26 mouse cellular contexts compared by ENCODE assay signal in the genomic region with DNA sequence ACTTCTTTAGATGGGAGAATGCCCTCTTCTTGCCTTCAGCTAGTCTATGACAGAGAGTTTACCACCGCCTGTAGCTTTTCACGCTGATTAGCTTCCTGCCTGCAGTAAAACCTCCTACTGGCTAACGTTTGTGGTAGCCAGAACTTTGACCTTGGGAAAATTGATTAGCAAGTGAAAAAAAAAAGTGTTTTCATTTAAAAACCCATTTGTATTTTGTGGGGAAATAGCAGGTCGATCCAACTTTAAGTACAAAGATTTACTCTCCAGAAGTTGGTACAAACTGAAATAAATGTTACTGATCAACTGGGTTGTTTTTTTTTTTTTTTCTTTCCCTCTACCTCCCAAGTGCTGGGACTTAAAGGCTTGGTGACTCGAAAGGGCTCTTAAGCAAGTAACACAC. TPM values are rescaled to one million over a fixed set of nuclear protein-coding genes. Genes with fewer than 3 reads are reported as not detected.
DNase-seq lines count a peak whose midpoint lies in the region; ATAC-seq and TF ChIP-seq lines count a peak whose summit lies in the region.
"Had no signal": no experiment of that assay in that cellular context is flagged by ENCODE, and none has a peak within 500 bp of the region (broad histone marks: within the 10 kb centered on the region; RNA-seq: fewer than 3 reads in every experiment).

No protein-coding gene starts in this region.

- no peak for TF ChIP-seq CTCF in liver, postnatal 0 days (IDR thresholded peaks at IDR 0.05; ENCODE audit: low read depth)

- peaks cover 5% of the 10 kb centered on the region; the same call in 1 of the 2 replicates for H3K27me3 ChIP-seq in intestine, embryonic 16.5 days (replicated peaks; ENCODE audit: control insufficient read depth, insufficient read depth, low read length)
- H3K27me3 ChIP-seq in intestine, embryonic 15.5 days (replicated peaks) = no peaks in the 10 kb centered on the region
- H3K27me3 ChIP-seq in liver, embryonic 13.5 days = peaks cover 14% of the 10 kb centered on the region
- no peaks in the 10 kb centered on the region for H3K27me3 ChIP-seq in liver, postnatal 0 days (ENCODE audit: insufficient read depth, low read length)

- no peaks in the 10 kb centered on the region for H3K9me3 ChIP-seq in intestine, embryonic 16.5 days (ENCODE audit: control insufficient read depth, low read length)
- H3K9me3 ChIP-seq in intestine, embryonic 15.5 days = no peaks in the 10 kb centered on the region
- H3K9me3 ChIP-seq in liver, embryonic 13.5 days (replicated peaks) = no peaks in the 10 kb centered on the region
- no peaks in the 10 kb centered on the region for H3K9me3 ChIP-seq in liver, postnatal 0 days (ENCODE audit: low read length)
- H3K9me3 ChIP-seq: embryonic facial prominence, embryonic 10.5 days; embryonic facial prominence, embryonic 13.5 days; forebrain, embryonic 12.5 days; forebrain, embryonic 15.5 days; heart, embryonic 10.5 days; heart, embryonic 13.5 days; hindbrain, embryonic 12.5 days; hindbrain, embryonic 15.5 days had no signal

- no peaks in the 10 kb centered on the region for H3K36me3 ChIP-seq in intestine, embryonic 16.5 days (ENCODE audit: control insufficient read depth, insufficient read depth, low read length)
- H3K36me3 ChIP-seq in intestine, embryonic 15.5 days = no peaks in the 10 kb centered on the region
- no peaks in the 10 kb centered on the region for H3K36me3 ChIP-seq in liver, embryonic 13.5 days
- no peaks in the 10 kb centered on the region for H3K36me3 ChIP-seq in liver, postnatal 0 days (replicated peaks; ENCODE audit: insufficient read depth, low read length)
- H3K36me3 ChIP-seq: embryonic facial prominence, embryonic 10.5 days; embryonic facial prominence, embryonic 13.5 days; forebrain, embryonic 12.5 days; forebrain, embryonic 15.5 days; heart, embryonic 10.5 days; heart, embryonic 13.5 days; hindbrain, embryonic 12.5 days; hindbrain, embryonic 15.5 days had no signal

- peak; percentile 62 for DNase-seq in 416B (ENCODE audit: low read depth)
- DNase-seq in liver, embryonic 13.5 days = no peak
- no peak for DNase-seq in liver, postnatal 0 days
- no peak for DNase-seq in lung, postnatal 4 days
- no peak for DNase-seq in left cerebral cortex, adult 18-20 months (ENCODE audit: low spot score in 2 of 2)
- DNase-seq: adrenal gland, adult 8-10 months; adrenal gland, postnatal 25 days; cerebellum, adult 11-12 months; cerebellum, adult 8-10 months; cerebellum, postnatal 10 days; cerebellum, postnatal 36 days; embryo, embryonic 11 days; gastrocnemius, postnatal 25 days; heart, adult 2 months had no signal

- TF ChIP-seq EP300 in liver, postnatal 0 days (IDR thresholded peaks at IDR 0.05; ENCODE audit: low read depth) = no peak; the same call in none of the 2 replicates

- peaks cover 7% of the 10 kb centered on the region for H3K4me1 ChIP-seq in intestine, embryonic 16.5 days (ENCODE audit: control insufficient read depth, insufficient read depth, low read length)
- peaks cover 9% of the 10 kb centered on the region; the same call in 1 of the 2 replicates for H3K4me1 ChIP-seq in intestine, embryonic 15.5 days (replicated peaks)
- H3K4me1 ChIP-seq in liver, embryonic 13.5 days (replicated peaks) = peaks cover 25% of the 10 kb centered on the region
- peaks cover 17% of the 10 kb centered on the region for H3K4me1 ChIP-seq in liver, postnatal 0 days (ENCODE audit: insufficient read depth)

- no peak overlapping the region for H3K4me3 ChIP-seq in intestine, embryonic 16.5 days (ENCODE audit: low read length)
- no peak overlapping the region for H3K4me3 ChIP-seq in intestine, embryonic 15.5 days (replicated peaks)
- no peak overlapping the region for H3K4me3 ChIP-seq in liver, embryonic 13.5 days (replicated peaks)
- no peak overlapping the region for H3K4me3 ChIP-seq in liver, postnatal 0 days (ENCODE audit: low read depth, low read length)
- H3K4me3 ChIP-seq: embryonic facial prominence, embryonic 10.5 days; embryonic facial prominence, embryonic 13.5 days; erythroblast, embryonic 14.5 days; forebrain, embryonic 12.5 days; forebrain, embryonic 15.5 days; heart, adult 2 months; heart, embryonic 10.5 days; heart, embryonic 13.5 days; hindbrain, embryonic 12.5 days; hindbrain, embryonic 15.5 days had no signal

- H3K9ac ChIP-seq in intestine, embryonic 16.5 days (ENCODE audit: low read depth, low read length) = no peak overlapping the region
- H3K9ac ChIP-seq in intestine, embryonic 15.5 days = no peak overlapping the region
- H3K9ac ChIP-seq in liver, embryonic 13.5 days = no peak overlapping the region
- H3K9ac ChIP-seq in liver, postnatal 0 days (replicated peaks) = no peak overlapping the region
- H3K9ac ChIP-seq: embryonic facial prominence, embryonic 13.5 days; forebrain, embryonic 12.5 days; forebrain, embryonic 15.5 days; heart, embryonic 13.5 days; hindbrain, embryonic 12.5 days; hindbrain, embryonic 15.5 days had no signal

- H3K4me2 ChIP-seq in intestine, embryonic 16.5 days (ENCODE audit: low read depth, low read length) = no peak overlapping the region
- H3K4me2 ChIP-seq in intestine, embryonic 15.5 days (replicated peaks) = no peak overlapping the region
- H3K4me2 ChIP-seq in liver, embryonic 13.5 days = no peak overlapping the region
- H3K4me2 ChIP-seq in liver, postnatal 0 days (ENCODE audit: low read depth, low read length) = no peak overlapping the region
- H3K4me2 ChIP-seq: embryonic facial prominence, embryonic 13.5 days; forebrain, embryonic 12.5 days; forebrain, embryonic 15.5 days; heart, embryonic 13.5 days; hindbrain, embryonic 12.5 days; hindbrain, embryonic 15.5 days had no signal

- ATAC-seq in intestine, embryonic 16.5 days = no peak
- no peak for ATAC-seq in intestine, embryonic 15.5 days
- ATAC-seq in liver, embryonic 13.5 days (ENCODE audit: low read depth) = no peak
- ATAC-seq in liver, postnatal 0 days = peak; percentile 18; the same call in 1 of the 2 replicates
- ATAC-seq: CD4-positive, CD25-positive, alpha-beta regulatory T cell, adult 4 months; forebrain, embryonic 15.5 days had no signal

- 38% methylated on average over 5 of the region's 5 CpGs for WGBS in intestine, embryonic 16.5 days
- 38% methylated on average over 5 of the region's 5 CpGs for WGBS in intestine, embryonic 15.5 days
- 30% methylated on average over 5 of the region's 5 CpGs for WGBS in liver, embryonic 13.5 days (ENCODE audit: insufficient replicate concordance)
- WGBS in liver, postnatal 0 days (ENCODE audit: insufficient replicate concordance) = 38% methylated on average over 5 of the region's 5 CpGs

- peak overlapping the region; percentile 23; the same call in 1 of the 2 replicates for H3K27ac ChIP-seq in intestine, embryonic 16.5 days (ENCODE audit: low read length)
- no peak overlapping the region for H3K27ac ChIP-seq in intestine, embryonic 15.5 days
- peak overlapping the region; percentile 11; the same call in 1 of the 2 replicates for H3K27ac ChIP-seq in liver, embryonic 13.5 days
- H3K27ac ChIP-seq in liver, postnatal 0 days (ENCODE audit: low read depth) = peak overlapping the region; percentile 88
- H3K27ac ChIP-seq: embryonic facial prominence, embryonic 10.5 days; embryonic facial prominence, embryonic 13.5 days; forebrain, embryonic 12.5 days; forebrain, embryonic 15.5 days; heart, adult 2 months; heart, embryonic 10.5 days; heart, embryonic 13.5 days; hindbrain, embryonic 12.5 days; hindbrain, embryonic 15.5 days had no signal

RNA-seq across cellular contexts. Expression of a gene that starts 2.6 kb away (rescaled TPM):
- 11.1 and 13.3 TPM in 2 replicates for polyA plus RNA-seq in intestine, embryonic 16.5 days (2015; fragmentation: Nextera tagmentation; extraction: Ambion mirVana)
- 10.4 and 11.1 TPM in 2 replicates for polyA plus RNA-seq in intestine, embryonic 15.5 days (2015; fragmentation: Nextera tagmentation; extraction: Ambion mirVana)
- 3.2 and 3.9 TPM in 2 replicates for polyA plus RNA-seq in liver, embryonic 13.5 days (2015; fragmentation: Nextera tagmentation; extraction: Ambion mirVana)
- polyA plus RNA-seq in liver, postnatal 0 days (2015; fragmentation: Nextera tagmentation; extraction: Ambion mirVana) = 29.6 and 38.3 TPM in 2 replicates
- under 1 TPM; 0.80 to 0.91 TPM for total RNA-seq in left cerebral cortex, adult 18-20 months (2021)
